Mouse (Mus musculus): ENCODE measurements around the gene Kifc3. TPM values are rescaled to one million over a fixed set of nuclear protein-coding genes. Genes with fewer than 3 reads are reported as not detected.

The Kifc3 gene
- polyA plus RNA-seq, 1 experiment: 63.9 TPM

- peaks cover 1% of the 10 kb centered on the region; the same call in 1 of the 2 replicates for H3K36me3 ChIP-seq (ENCODE audit: control insufficient read depth, insufficient read depth, low read length)
- no peak overlapping the region for H3K27ac ChIP-seq (ENCODE audit: control insufficient read depth, insufficient read depth, low read depth, low read length)
- H3K4me3 ChIP-seq (ENCODE audit: control insufficient read depth, low read depth, low read length): no peak overlapping the region
- H3K27me3 ChIP-seq (ENCODE audit: control insufficient read depth, insufficient read depth, low read length): no peaks in the 10 kb centered on the region
- TF ChIP-seq CTCF (IDR thresholded peaks at IDR 0.05; ENCODE audit: control insufficient read depth, insufficient read depth, insufficient replicate concordance, low read depth, low read length): no peak
- peaks cover 16% of the 10 kb centered on the region for H3K4me1 ChIP-seq (ENCODE audit: control insufficient read depth, insufficient read depth, low read length)
Observed at GRCm38 (mm10) chr8:95058661-95059060, 144.0 kb downstream of the Kifc3 start.

- TF ChIP-seq POLR2A (IDR thresholded peaks at IDR 0.05; ENCODE audit: control insufficient read depth, low read depth, low read length): no peak
- no peak for TF ChIP-seq CTCF (IDR thresholded peaks at IDR 0.05; ENCODE audit: control insufficient read depth, insufficient read depth, insufficient replicate concordance, low read depth, low read length)
- H3K4me1 ChIP-seq (ENCODE audit: control insufficient read depth, insufficient read depth, low read length): peaks cover 8% of the 10 kb centered on the region
- no peaks in the 10 kb centered on the region for H3K27me3 ChIP-seq (ENCODE audit: control insufficient read depth, insufficient read depth, low read length)
- no peaks in the 10 kb centered on the region; the same call in 1 of the 2 replicates for H3K36me3 ChIP-seq (ENCODE audit: control insufficient read depth, insufficient read depth, low read length)
- peak overlapping the region; percentile 44 for H3K4me3 ChIP-seq (ENCODE audit: control insufficient read depth, low read depth, low read length)
- no peak overlapping the region for H3K27ac ChIP-seq (ENCODE audit: control insufficient read depth, insufficient read depth, low read depth, low read length)
Observed at GRCm38 (mm10) chr8:95056414-95056813, 146.2 kb downstream of the Kifc3 start.

DNA sequence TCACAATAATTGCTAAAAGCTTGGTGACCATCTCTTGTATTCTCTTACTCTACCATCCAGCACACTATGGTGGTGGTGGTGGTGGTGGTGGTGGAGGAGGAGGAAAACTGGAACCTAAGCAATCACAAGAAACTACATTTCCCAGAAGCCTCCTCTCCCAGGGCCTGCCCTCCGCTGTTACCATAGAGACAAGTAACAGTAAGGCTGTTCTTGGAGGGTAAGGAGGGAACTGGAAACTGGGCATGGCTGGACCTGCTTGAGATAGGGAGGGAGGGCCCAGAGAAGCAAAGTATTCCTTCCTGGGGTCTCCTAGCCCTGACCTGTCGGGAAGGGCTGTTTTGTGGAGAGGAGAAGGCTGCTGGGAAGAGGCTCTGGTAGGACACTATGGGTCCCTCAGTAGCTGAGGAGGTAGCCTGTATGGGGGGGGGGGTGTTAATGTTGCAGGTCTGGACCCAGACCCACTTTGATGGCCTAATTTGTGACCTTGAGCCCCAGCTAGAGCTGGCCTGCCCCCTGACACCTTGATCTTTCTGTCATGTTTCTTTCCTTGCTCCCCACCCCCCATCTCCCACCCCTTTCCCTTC lies 147.6 kb downstream of the Kifc3 start, which contains the start of gene Drc7:
Drc7 (plus strand) TSS at position 177 of the 584 bp plus-strand sequence.
- peak within 1 kb of the TSS; percentile 66 for H3K27ac ChIP-seq (ENCODE audit: control insufficient read depth, insufficient read depth, low read depth, low read length)
- no peaks in the 10 kb centered on the region; the same call in 1 of the 2 replicates for H3K36me3 ChIP-seq (ENCODE audit: control insufficient read depth, insufficient read depth, low read length)
- no peaks in the 10 kb centered on the region for H3K27me3 ChIP-seq (ENCODE audit: control insufficient read depth, insufficient read depth, low read length)
- peak within 1 kb of the TSS; percentile 90 for H3K4me3 ChIP-seq (ENCODE audit: control insufficient read depth, low read depth, low read length)
- TF ChIP-seq CTCF (IDR thresholded peaks at IDR 0.05; ENCODE audit: control insufficient read depth, insufficient read depth, insufficient replicate concordance, low read depth, low read length): no peak
- TF ChIP-seq POLR2A (IDR thresholded peaks at IDR 0.05; ENCODE audit: control insufficient read depth, low read depth, low read length): peak; percentile 37; the same call in 1 of the 2 replicates
- peaks cover 5% of the 10 kb centered on the region for H3K4me1 ChIP-seq (ENCODE audit: control insufficient read depth, insufficient read depth, low read length)

DNA sequence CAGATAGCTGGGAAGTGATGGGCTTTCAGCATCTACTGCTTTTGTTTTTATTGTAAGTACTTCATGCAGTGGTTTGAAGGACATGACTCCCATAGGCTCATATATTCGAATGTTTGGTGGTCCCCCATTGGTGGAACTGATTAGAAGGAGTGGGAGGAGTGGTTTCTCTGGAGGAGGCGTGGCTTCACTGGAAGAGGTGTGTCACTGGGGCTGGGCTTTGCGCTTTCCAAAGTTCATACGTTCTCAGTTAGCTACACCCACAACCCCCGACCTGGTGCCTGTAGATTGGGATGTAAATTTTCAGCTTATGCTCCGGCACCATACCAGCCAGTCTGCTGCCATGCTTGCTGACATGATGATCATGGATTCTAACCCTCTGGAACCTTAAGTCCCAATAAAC lies 148.2 kb downstream of the Kifc3 start:
- H3K36me3 ChIP-seq (ENCODE audit: control insufficient read depth, insufficient read depth, low read length): no peaks in the 10 kb centered on the region; the same call in 1 of the 2 replicates
- peaks cover 5% of the 10 kb centered on the region for H3K4me1 ChIP-seq (ENCODE audit: control insufficient read depth, insufficient read depth, low read length)
- H3K4me3 ChIP-seq (ENCODE audit: control insufficient read depth, low read depth, low read length): no peak overlapping the region
- no peak for TF ChIP-seq POLR2A (IDR thresholded peaks at IDR 0.05; ENCODE audit: control insufficient read depth, low read depth, low read length)
- no peak for TF ChIP-seq CTCF (IDR thresholded peaks at IDR 0.05; ENCODE audit: control insufficient read depth, insufficient read depth, insufficient replicate concordance, low read depth, low read length)
- no peak overlapping the region for H3K27ac ChIP-seq (ENCODE audit: control insufficient read depth, insufficient read depth, low read depth, low read length)
- H3K27me3 ChIP-seq (ENCODE audit: control insufficient read depth, insufficient read depth, low read length): no peaks in the 10 kb centered on the region

Other genes with a start within 250 kb of the Kifc3 start
- 44.0 and 62.3 TPM in 2 replicates for gene Adgrg1, start 228.1 kb downstream of the Kifc3 start, polyA plus RNA-seq (2012; rRNA removed)
- 0.31 and 0.49 TPM in 2 replicates for gene Adgrg3, start 185.1 kb downstream of the Kifc3 start, polyA plus RNA-seq (2012; rRNA removed)
- 82.6 and 87.3 TPM in 2 replicates for gene Drc7, start 147.7 kb downstream of the Kifc3 start, polyA plus RNA-seq (2012; rRNA removed)
- gene Katnb1, start 121.6 kb downstream of the Kifc3 start, polyA plus RNA-seq (2012; rRNA removed): 180 and 199 TPM in 2 replicates
- 6.2 and 6.9 TPM in 2 replicates for gene Cngb1, start 103.8 kb upstream of the Kifc3 start, polyA plus RNA-seq (2012; rRNA removed)
- 290 and 313 TPM in 2 replicates for gene Tepp, start 107.8 kb upstream of the Kifc3 start, polyA plus RNA-seq (2012; rRNA removed)
- 3.9 and 4.0 TPM in 2 replicates for gene Zfp319, start 129.1 kb upstream of the Kifc3 start, polyA plus RNA-seq (2012; rRNA removed)
- gene Usb1, start 129.5 kb upstream of the Kifc3 start, polyA plus RNA-seq (2012; rRNA removed): 33.1 and 34.0 TPM in 2 replicates
- gene Mmp15, start 149.5 kb upstream of the Kifc3 start, polyA plus RNA-seq (2012; rRNA removed): 0.23 and 0.30 TPM in 2 replicates
- 103 and 106 TPM in 2 replicates for gene Cfap20, start 232.1 kb upstream of the Kifc3 start, polyA plus RNA-seq (2012; rRNA removed)

Measured in testis, adult 2 months (tissue).